Mouse (Mus musculus): Measurements from ENCODE around the gene Chst12. TPM values are rescaled to one million over a fixed set of nuclear protein-coding genes. Genes with fewer than 3 reads are reported as not detected.

Chst12 gene
- polyA plus RNA-seq, 1 experiment from 2014 or later, result 21.1 TPM

DNA sequence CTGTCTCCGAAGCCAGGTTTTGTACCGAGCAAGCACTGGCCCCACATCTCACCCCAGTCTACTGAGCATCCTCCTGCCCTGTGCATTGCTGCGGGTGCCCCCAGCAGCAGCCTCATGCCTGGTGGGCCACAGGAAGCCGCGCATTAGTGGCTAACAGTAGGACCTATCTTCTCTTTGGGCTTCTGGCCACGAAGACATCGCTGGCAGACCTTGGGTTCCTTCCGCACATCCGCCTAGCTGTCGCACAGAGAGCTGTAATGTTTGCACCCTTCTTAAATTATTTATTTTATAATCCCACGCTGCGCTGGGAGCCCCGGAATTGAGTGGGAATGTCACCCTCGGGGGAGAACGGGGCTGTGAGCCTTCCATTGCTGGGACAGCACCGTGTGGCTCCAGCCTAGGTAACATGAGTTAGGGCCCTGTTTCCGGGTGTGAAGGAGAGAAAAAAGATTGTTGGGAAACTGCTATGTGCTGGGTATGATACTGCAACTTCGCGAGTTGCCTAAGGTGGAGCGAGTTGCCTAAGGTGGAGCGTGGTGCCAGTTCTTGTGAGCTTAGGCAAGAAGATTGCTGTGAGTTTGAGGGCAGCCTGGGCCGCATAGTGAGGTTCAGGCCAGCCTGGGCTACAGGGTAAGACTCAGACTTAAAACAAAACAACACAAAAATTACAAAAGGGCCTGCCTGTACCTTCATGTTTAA, 895 bp downstream of the Chst12 start:
- 21% methylated on average over 22 of the region's 22 CpGs for WGBS
- Histone ChIP-seq H3K36me3 (no peaks in the 10 kb centered on the region), H3K4me3 (replicated peaks) (peak overlapping the region; percentile 72), H3K27ac (peak overlapping the region; percentile 63), H3K9me3 (no peaks in the 10 kb centered on the region), H3K9ac (peak overlapping the region; percentile 58; the same call in 1 of the 2 replicates), H3K27me3 (replicated peaks) (no peaks in the 10 kb centered on the region), H3K4me1 (peaks cover 53% of the 10 kb centered on the region), H3K4me2 (peak overlapping the region; percentile 86)
- no peak for ATAC-seq (ENCODE audit: insufficient read depth, low FRiP score, low read depth)

DNA sequence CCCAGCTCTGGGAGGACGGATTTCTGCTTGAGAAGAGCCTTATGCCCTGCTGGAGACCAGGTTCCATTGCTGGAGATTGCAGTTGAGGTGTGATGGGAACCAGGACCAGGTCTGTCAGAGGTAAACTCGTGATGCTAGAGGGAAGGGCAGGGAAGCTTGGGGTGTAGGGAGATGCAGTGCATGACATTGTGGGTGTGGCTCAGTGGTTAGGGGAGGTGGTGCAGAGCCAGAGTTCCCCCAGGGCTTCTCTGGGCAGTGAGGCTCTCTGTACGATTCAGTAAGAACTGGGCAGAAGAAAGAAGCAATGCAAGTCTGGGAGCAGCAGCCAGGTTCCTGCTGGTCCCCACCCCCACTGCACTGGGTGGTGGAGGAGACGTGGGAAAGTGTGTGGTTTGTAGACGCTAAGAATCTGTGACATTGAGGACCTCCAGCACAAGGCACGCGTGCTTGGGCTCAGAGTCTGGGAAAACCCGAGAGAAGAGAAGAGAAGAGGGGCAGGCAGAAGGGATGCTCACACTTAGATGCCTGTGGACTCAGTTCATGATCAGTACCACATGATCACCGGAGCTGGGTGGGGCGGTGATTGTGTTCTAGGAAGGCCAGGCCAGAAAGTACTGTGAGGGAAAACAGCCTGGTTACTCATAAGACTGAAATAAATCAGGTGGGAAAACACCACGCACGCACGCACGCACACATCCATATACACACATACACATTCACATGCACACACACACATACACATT, 2.3 kb downstream of the Chst12 start:
- no peak overlapping the region for H3K9ac ChIP-seq
- H3K4me3 ChIP-seq (replicated peaks), result no peak overlapping the region
- H3K36me3 ChIP-seq, result no peaks in the 10 kb centered on the region
- H3K4me1 ChIP-seq, result peaks cover 49% of the 10 kb centered on the region
- H3K27me3 ChIP-seq (replicated peaks), result no peaks in the 10 kb centered on the region
- WGBS, result 79% methylated on average over 14 of the region's 14 CpGs
- 0 out of 2 replicates have a peak overlapping the region, but pooled peaks have one; percentile 35 for H3K27ac ChIP-seq
- no peaks in the 10 kb centered on the region for H3K9me3 ChIP-seq
- no peak for ATAC-seq (ENCODE audit: insufficient read depth, low FRiP score, low read depth)
- H3K4me2 ChIP-seq, result peak overlapping the region; percentile 86; the same call in 1 of the 2 replicates

DNA sequence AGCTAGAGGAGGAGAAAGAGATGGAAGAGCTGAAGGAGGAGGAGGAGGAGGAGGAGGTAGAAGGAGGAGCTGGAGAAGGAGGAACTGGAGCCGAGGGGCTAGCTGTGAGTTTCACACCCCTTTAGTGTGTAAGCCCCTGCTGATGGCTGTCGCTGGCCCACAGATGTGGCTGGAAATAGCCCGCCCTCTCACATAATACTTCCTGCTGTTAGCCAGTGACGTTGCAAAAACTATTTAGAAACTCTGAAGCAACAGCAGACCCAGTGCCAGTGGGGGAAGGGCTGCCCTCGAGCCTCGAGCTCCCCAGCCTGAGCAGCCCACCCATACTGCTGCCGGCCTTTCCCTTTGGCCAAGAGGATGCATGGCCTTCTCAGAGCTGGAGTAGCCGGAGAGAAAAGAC, 3.3 kb downstream of the Chst12 start:
- no peaks in the 10 kb centered on the region for H3K27me3 ChIP-seq (replicated peaks)
- no peaks in the 10 kb centered on the region for H3K9me3 ChIP-seq
- peaks cover 41% of the 10 kb centered on the region for H3K4me1 ChIP-seq
- 0 out of 2 replicates have a peak overlapping the region, but pooled peaks have one; percentile 35 for H3K27ac ChIP-seq
- 34% methylated on average over 8 of the region's 8 CpGs for WGBS
- peak overlapping the region; percentile 36 for H3K4me2 ChIP-seq
- no peak overlapping the region for H3K4me3 ChIP-seq (replicated peaks)
- H3K9ac ChIP-seq, result no peak overlapping the region
- no peak for ATAC-seq (ENCODE audit: insufficient read depth, low FRiP score, low read depth)
- H3K36me3 ChIP-seq, result no peaks in the 10 kb centered on the region

DNA sequence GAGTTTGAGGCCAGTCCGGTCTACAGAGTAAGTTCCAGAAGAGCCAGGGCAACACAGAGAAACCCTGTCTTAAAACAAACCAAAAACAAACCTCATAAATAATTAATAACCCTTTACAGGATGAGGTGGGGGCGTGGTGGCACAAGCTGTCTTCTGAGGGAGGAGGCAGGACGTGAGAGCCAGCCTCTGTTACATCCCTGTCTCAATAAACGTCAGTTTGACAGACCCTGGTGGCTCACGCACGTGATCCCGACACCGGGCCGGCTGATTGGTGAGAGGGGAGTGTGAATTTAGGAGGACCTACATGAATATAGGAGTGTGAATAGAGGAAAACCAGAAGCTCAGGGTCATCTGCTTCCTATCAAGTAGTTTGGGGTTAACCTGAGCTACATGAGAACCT, 3.9 kb downstream of the Chst12 start:
- no peak for ATAC-seq (ENCODE audit: insufficient read depth, low FRiP score, low read depth)
- H3K4me3 ChIP-seq (replicated peaks), result no peak overlapping the region
- H3K27me3 ChIP-seq (replicated peaks), result no peaks in the 10 kb centered on the region
- H3K9me3 ChIP-seq, result no peaks in the 10 kb centered on the region
- H3K36me3 ChIP-seq, result no peaks in the 10 kb centered on the region
- no peak overlapping the region for H3K9ac ChIP-seq
- 55% methylated on average over 9 of the region's 9 CpGs for WGBS
- no peak overlapping the region for H3K4me2 ChIP-seq
- no peak overlapping the region for H3K27ac ChIP-seq
- H3K4me1 ChIP-seq, result peaks cover 41% of the 10 kb centered on the region

DNA sequence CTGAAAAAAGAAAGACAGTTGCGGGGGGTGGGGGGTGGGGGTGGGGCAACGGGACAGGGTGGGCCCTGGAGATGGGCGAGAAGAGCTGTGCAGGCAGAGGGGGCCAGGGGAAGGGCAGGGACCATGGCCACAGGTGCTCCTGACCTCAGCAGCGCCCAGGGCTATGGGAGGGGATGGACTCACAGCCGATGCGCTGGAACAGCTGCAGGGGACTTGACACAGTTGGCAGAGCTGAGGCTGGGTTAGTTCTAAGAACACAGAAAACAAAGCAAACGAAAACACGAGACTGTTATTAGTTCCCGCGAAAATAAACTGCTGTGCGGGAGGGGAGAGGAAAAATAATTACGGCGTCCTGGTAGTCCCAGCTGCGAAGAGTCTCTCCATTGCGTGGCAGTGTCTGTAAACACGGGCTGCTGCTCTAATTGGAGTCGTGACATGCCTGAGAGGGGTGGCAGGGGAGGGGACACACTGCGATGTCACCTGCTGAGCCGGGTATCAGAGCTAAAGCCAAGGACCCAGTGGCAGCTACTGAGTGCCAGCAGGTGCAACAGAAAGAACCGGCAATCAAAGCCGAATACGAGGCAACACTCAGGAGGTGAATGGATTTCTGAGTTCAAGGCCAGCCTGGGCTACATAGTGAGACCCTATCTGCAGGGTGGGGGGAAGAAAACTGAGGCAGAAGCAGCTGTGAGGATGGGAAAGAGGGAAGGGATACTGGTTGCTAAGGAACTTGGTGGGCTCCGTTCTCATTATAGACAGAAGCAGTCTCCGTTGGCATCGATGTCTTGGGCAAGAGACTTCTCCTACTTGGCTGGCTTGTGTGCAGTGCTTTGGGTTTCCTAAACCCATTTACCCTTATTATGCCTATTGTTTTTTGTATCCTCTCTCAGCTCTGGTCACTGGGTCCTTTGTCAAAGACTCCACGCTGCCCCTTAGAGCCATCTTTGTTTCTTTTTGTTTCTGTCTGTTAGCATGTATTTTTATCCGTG, 5.0 kb downstream of the Chst12 start:
- Histone ChIP-seq H3K9ac (no peak overlapping the region), H3K4me2 (no peak overlapping the region), H3K36me3 (no peaks in the 10 kb centered on the region), H3K9me3 (no peaks in the 10 kb centered on the region), H3K4me3 (replicated peaks) (no peak overlapping the region), H3K4me1 (peaks cover 43% of the 10 kb centered on the region), H3K27me3 (replicated peaks) (no peaks in the 10 kb centered on the region), H3K27ac (no peak overlapping the region)
- no peak for ATAC-seq (ENCODE audit: insufficient read depth, low FRiP score, low read depth)
- 53% methylated on average over 27 of the region's 27 CpGs for WGBS

DNA sequence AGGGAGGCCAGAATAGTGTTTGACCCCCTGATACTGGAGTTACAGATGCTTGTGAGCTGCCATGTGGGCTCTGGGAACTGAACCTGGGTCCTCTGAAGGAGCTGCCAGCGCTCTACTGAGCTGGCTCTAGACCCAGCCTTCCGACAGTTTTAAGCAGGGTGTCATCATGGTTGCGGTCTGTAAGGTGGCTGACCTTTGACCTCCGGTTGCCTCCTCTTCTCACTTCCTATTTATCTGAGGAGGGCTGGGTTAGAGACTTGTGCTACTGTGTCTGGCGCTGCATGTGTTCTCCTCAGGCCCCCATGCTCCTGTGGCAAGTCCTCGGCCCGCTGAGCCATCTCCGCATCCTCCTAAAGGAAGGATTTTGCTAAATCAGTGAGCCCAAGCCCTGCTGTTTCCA, 8.6 kb downstream of the Chst12 start:
- no peak for ATAC-seq (ENCODE audit: insufficient read depth, low FRiP score, low read depth)
- Histone ChIP-seq H3K27ac (no peak overlapping the region), H3K27me3 (replicated peaks) (no peaks in the 10 kb centered on the region), H3K4me1 (peaks cover 15% of the 10 kb centered on the region), H3K9ac (no peak overlapping the region), H3K4me2 (no peak overlapping the region), H3K36me3 (no peaks in the 10 kb centered on the region), H3K9me3 (no peaks in the 10 kb centered on the region), H3K4me3 (replicated peaks) (no peak overlapping the region)
- WGBS, result 73% methylated on average over 8 of the region's 8 CpGs

DNA sequence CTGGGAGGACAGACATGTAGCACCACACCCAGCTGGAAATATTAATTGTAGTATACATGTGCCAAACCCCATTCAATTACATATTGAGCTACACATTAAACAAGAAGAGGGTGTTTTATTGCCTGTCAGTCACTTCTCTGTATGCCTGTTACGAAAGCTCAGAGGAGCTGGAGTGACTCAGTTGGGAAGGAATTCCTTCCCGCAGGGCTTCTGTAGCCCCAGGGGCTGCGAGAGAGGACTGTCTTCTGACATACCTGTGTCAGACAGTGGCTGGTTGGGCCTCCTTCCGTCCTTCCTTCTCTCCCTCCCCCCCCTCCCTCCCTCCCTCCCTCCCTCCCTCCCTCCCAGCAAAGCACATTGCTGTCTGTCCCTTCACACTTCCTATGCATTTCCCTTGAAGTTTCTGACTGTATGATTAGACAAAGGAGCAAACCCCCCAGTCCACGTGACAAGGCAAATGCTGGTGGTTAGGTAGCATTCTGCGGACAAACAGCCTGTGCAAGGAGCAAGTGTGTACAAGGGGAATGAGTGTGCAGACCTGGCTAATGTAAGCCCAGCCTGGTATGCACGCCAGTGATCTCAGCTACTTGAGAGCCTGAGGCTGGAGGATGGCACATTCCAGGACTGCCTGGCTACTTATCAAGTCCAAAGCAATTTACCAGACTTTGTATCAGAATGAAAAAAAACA, 9.6 kb downstream of the Chst12 start:
- no peak overlapping the region for H3K27ac ChIP-seq
- peak; percentile 24 for ATAC-seq (ENCODE audit: insufficient read depth, low FRiP score, low read depth)

DNA sequence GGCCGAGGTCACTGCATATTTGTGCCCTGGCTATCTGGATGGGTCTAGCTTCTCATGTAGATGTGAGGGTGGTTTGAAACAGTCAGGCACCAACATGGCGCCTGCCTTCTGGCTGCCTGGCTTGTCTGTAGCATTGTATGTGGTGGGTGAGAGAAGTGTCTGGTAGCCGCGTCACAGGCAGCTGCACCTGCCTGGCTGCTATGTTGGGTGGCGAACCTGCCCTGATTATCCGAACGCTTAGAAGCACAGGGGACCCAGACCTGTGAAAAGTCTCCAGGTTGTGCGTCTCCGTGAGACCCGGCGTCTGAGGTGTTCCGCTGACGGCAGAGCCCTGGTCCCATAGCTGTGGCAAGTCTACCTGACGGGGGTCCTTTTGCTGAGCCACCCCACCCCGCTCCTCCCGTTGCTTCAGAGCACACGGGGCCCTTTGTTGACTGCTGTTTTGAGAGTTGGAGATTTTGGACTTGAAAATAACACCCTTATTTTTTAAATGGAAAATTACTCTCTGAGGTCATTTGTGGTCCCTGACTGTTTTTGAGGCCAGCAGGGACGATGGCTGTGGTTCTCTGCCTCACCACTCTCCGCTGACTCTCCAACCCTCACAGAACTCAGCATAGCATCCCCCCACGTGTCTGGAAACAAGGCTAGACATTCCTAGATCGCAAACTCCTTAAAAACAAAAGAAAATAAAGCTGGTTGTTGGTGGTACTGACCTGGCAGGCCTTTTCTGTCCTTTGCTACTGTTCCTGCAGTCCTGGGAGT, 12.0 kb downstream of the Chst12 start:
- H3K27me3 ChIP-seq (replicated peaks), result no peaks in the 10 kb centered on the region
- 88% methylated on average over 21 of the region's 21 CpGs for WGBS
- no peak overlapping the region for H3K4me3 ChIP-seq (replicated peaks)
- no peak for ATAC-seq (ENCODE audit: insufficient read depth, low FRiP score, low read depth)
- H3K9ac ChIP-seq, result no peak overlapping the region
- H3K9me3 ChIP-seq, result no peaks in the 10 kb centered on the region
- no peak overlapping the region for H3K4me2 ChIP-seq
- no peak overlapping the region for H3K27ac ChIP-seq
- no peaks in the 10 kb centered on the region for H3K36me3 ChIP-seq
- H3K4me1 ChIP-seq, result peaks cover 9% of the 10 kb centered on the region

More for the DNA sequence above, 9.6 kb downstream of the Chst12 start:
- H3K36me3 ChIP-seq, result no peaks in the 10 kb centered on the region
- peaks cover 14% of the 10 kb centered on the region for H3K4me1 ChIP-seq
- no peaks in the 10 kb centered on the region for H3K9me3 ChIP-seq
- H3K27me3 ChIP-seq (replicated peaks), result no peaks in the 10 kb centered on the region
- no peak overlapping the region for H3K9ac ChIP-seq
- no peak overlapping the region for H3K4me3 ChIP-seq (replicated peaks)
- WGBS, result 23% methylated on average over 7 of the region's 7 CpGs
- H3K4me2 ChIP-seq, result no peak overlapping the region

DNA sequence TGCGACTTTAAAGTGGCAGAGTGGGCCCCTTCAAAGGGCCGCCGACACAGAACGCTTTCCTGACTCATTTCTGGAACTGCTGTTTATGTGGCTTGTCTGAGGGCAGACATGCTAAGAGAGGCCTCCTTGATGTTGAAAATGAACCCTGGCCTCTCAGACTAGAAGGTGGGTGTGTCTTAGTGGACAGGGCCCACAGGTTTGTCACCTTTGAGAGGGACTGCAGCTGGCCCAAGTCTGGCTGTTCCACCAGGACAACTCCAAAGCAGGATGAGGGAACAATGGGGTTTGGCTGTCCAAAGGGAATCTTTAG, 12.5 kb downstream of the Chst12 start:
- Histone ChIP-seq H3K27me3 (replicated peaks) (no peaks in the 10 kb centered on the region), H3K4me1 (peaks cover 9% of the 10 kb centered on the region), H3K36me3 (no peaks in the 10 kb centered on the region), H3K27ac (no peak overlapping the region), H3K4me3 (replicated peaks) (no peak overlapping the region), H3K4me2 (no peak overlapping the region), H3K9ac (no peak overlapping the region), H3K9me3 (no peaks in the 10 kb centered on the region)
- WGBS, result 71% methylated on average over 4 of the region's 4 CpGs
- no peak for ATAC-seq (ENCODE audit: insufficient read depth, low FRiP score, low read depth)

DNA sequence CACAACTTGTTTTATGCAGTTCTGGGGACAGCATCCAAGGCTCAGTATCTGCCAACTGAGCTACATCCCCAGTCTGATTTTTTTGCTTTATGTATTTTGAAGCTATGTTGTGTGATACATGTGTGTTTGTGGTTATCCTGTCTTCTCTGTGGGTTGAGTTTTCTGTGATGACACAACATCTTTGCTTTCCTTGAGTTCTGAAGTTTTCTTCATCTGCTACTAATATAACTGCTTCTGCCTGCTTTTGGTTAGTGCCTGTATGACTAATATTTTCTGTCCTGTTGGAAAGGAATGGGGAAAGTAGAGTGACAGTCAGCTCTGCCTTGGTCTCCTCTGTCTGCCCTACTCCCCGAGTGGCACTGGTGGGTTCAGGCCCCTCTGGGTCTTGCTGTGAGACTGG, 15.8 kb downstream of the Chst12 start:
- WGBS, result 88% methylated on average over 1 of the region's 1 CpGs
- H3K36me3 ChIP-seq, result peaks cover 14% of the 10 kb centered on the region; the same call in 1 of the 2 replicates
- no peaks in the 10 kb centered on the region for H3K27me3 ChIP-seq (replicated peaks)
- no peak overlapping the region for H3K9ac ChIP-seq
- no peaks in the 10 kb centered on the region for H3K9me3 ChIP-seq
- H3K4me1 ChIP-seq, result no peaks in the 10 kb centered on the region
- no peak overlapping the region for H3K27ac ChIP-seq
- H3K4me3 ChIP-seq (replicated peaks), result no peak overlapping the region
- no peak overlapping the region for H3K4me2 ChIP-seq
- ATAC-seq (ENCODE audit: insufficient read depth, low FRiP score, low read depth), result no peak

DNA sequence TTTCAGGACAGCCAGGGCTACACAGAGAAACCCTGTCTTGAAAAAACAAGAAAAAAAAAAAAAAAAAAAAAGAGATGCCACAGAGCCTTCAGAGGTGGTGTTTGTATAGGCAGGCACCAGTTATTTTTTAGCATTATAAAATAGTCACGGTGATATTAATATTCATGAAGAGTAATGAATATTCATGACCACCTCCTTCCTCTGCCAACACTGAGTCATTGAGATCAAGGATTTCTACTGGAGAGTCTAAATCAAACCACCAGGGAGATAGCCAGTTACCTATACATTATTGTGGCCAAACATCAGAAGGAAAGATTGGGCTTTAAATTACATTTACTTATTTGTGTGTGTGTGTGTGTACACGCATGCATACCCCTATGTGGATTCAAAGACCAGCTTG, 21.4 kb downstream of the Chst12 start:
- no peaks in the 10 kb centered on the region for H3K27me3 ChIP-seq (replicated peaks)
- no peak overlapping the region for H3K4me2 ChIP-seq
- H3K4me1 ChIP-seq, result no peaks in the 10 kb centered on the region
- ATAC-seq (ENCODE audit: insufficient read depth, low FRiP score, low read depth), result no peak
- no peak overlapping the region for H3K27ac ChIP-seq
- no peaks in the 10 kb centered on the region for H3K9me3 ChIP-seq
- H3K9ac ChIP-seq, result no peak overlapping the region
- H3K36me3 ChIP-seq, result peaks cover 22% of the 10 kb centered on the region; the same call in 1 of the 2 replicates
- 94% methylated on average over 2 of the region's 2 CpGs for WGBS
- H3K4me3 ChIP-seq (replicated peaks), result no peak overlapping the region

Data from stomach, embryonic 15.5 days (tissue).